Mouse (Mus musculus) ES-E14 (cell line): ENCODE results near the gene Gdi1. TPM values are rescaled to one million over a fixed set of nuclear protein-coding genes. Genes with fewer than 3 reads are reported as not detected.
"Not testable (repeated sequence)": the region's sequence is repeated elsewhere in the genome, so short reads cannot be mapped to it uniquely, and the experiment has no call there.

Experiments used
- DNase-seq: peaks from one replicate; pipeline ENCODE4 v3.0.0-alpha.2; 2013; ENCODE audit warnings: low read depth, low spot score
- H3K27ac ChIP-seq: 2 replicates; pipeline ENCODE4 v1.5.1; 2012; ENCODE audit warnings: low read depth, mild to moderate bottlenecking, low read length, moderate library complexity, mixed read lengths; ENCODE audit not compliant: poor library complexity, insufficient read depth, severe bottlenecking
- H3K36me3 ChIP-seq: 2 replicates; pipeline ENCODE4 v1.6.1; 2012; ENCODE audit warnings: mild to moderate bottlenecking, low read length, moderate library complexity, mixed read lengths; ENCODE audit not compliant: control insufficient read depth, poor library complexity, insufficient read depth, severe bottlenecking
- H3K4me1 ChIP-seq, 2 experiments: fragments of 150-350 bp in 1 of 2; sonication (generic) in 1 of 2; 2 replicates each; pipeline ENCODE4 v1.6.1; 2012; ENCODE audit warnings: low read length in 2 of 2, mild to moderate bottlenecking in 1 of 2, mixed read lengths in 1 of 2; ENCODE audit not compliant: control insufficient read depth in 2 of 2, insufficient read depth in 2 of 2, poor library complexity in 1 of 2
- H3K4me3 ChIP-seq, 2 experiments: fragments of 150-350 bp in 1 of 2; sonication (generic) in 1 of 2; 2 replicates each; pipeline ENCODE4 v1.5.1; 2012; ENCODE audit warnings: low read length in 2 of 2, low read depth in 1 of 2, mild to moderate bottlenecking in 1 of 2, mixed read lengths in 1 of 2; ENCODE audit not compliant: insufficient read depth in 1 of 2, poor library complexity in 1 of 2, severe bottlenecking in 1 of 2
- H3K9ac ChIP-seq: 2 replicates; pipeline ENCODE4 v1.6.1; 2012; ENCODE audit warnings: low read depth, mild to moderate bottlenecking, low read length, mixed read lengths; ENCODE audit not compliant: poor library complexity, insufficient read depth, severe bottlenecking
- H3K9me3 ChIP-seq: fragments of 150-350 bp; sonication (generic); 2 replicates; pipeline ENCODE4 v1.6.1; 2012; ENCODE audit warnings: low read depth, mild to moderate bottlenecking, low read length; ENCODE audit not compliant: control insufficient read depth, insufficient read depth
- CHD2 ChIP-seq: IDR thresholded peaks from 2 replicates; pipeline ENCODE4 v1.6.1; 2014; ENCODE audit warnings: mild to moderate bottlenecking, low read depth, low read length, inconsistent platforms
- HCFC1 ChIP-seq: IDR thresholded peaks from 2 replicates; pipeline ENCODE4 v1.6.1; 2012; ENCODE audit warnings: low read length, inconsistent platforms, borderline replicate concordance; ENCODE audit not compliant: insufficient read depth
- MAFK ChIP-seq: IDR thresholded peaks from 2 replicates; pipeline ENCODE4 v1.6.1; 2014; ENCODE audit warnings: mild to moderate bottlenecking, low read depth, low read length, inconsistent platforms; ENCODE audit not compliant: insufficient read depth
- ZC3H11A ChIP-seq: IDR thresholded peaks from 2 replicates; pipeline ENCODE4 v1.6.1; 2012; ENCODE audit warnings: low read depth, mild to moderate bottlenecking, inconsistent platforms, low read length, borderline replicate concordance
- ZNF384 ChIP-seq: IDR thresholded peaks from 2 replicates; pipeline ENCODE4 v1.6.1; 2012; ENCODE audit warnings: low read depth, low read length, inconsistent platforms
- in situ Hi-C, 2 experiments: fragments of 600-800 bp; cut with MboI; formaldehyde crosslinking; loops; one replicate each; pipeline ENCODE4 v1.15.1; 2025; ENCODE audit warnings: low sequenced_read_pairs in 2 of 2, inconsistent platforms in 1 of 2; ENCODE audit not compliant: unreplicated experiment in 2 of 2
- total RNA-seq: library from RNA; depleted of rRNA; stranded (reverse); fragments of 300-350 nt; gene quantifications from 2 replicates; pipeline ENCODE4 v1.2.3, GENCODE M21; 2012

The Gdi1 gene
- total RNA-seq, 1 experiment: 53.1 TPM

DNA sequence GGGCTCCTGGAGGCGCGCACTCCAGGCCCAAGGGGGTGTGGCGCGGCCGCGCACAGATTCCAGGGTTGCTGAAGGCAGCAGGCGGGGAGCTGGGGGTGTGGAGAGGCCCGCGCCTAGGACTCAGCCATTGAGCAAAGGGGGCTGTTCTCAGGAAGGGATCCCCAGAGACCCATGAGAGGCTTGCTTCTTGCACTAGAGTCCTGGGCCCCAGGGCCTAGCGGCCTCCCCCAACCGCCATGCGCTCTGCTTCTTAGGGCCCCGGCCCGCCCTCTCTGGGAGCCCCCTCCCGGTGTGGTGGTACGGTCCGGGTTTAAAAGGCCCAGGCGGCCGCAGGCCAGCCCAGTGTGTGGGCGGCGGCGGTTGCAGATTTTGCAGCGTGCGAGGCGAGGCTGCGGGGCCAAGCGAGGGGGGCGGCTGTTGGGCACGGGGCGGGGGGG, 23.9 kb downstream of the Gdi1 start, which contains the start of gene Plxna3:
Gene Plxna3, plus strand, starts transcription at position 342 of the 437 bp plus-strand sequence.
- DNase-seq: no peak
- H3K9ac ChIP-seq: peak within 1 kb of the TSS; percentile 75
- H3K36me3 ChIP-seq: no peaks in the 10 kb centered on the region
- no peak within 1 kb of the TSS for H3K27ac ChIP-seq
- H3K9me3 ChIP-seq: no peaks in the 10 kb centered on the region
- TF ChIP-seq ZNF384: no peak
- TF ChIP-seq ZC3H11A: no peak
- no peak for TF ChIP-seq CHD2
- TF ChIP-seq MAFK: no peak
- no peak for TF ChIP-seq HCFC1
- H3K4me3 ChIP-seq: peak within 1 kb of the TSS; percentile 61 to 70
- in situ Hi-C loops: no loop called here
- H3K4me1 ChIP-seq: no peaks in the 10 kb centered on the region

DNA sequence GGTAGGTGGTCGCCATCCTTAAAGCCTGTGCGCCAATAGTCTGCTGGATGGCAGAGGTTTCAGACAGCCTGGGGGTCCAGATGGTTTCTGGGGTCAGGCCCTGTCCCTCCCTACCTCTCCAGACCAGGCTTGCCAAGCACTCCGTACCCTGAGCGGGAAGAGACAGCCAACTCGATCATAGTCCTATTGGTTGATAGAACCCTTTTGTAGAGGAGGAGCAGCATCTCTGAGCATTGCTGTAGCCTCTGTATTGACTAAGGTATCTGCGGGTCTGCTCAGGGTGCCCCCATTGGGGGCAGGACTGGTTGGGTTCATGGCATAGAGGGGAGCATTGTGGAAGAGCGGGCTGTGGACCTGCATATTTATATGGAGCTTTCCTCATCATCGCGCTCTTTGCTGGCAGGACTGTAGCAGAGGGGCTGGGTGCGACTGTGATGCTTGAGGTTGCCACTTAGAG, 24.4 kb downstream of the Gdi1 start:
- Histone ChIP-seq H3K27ac (no peak overlapping the region), H3K36me3 (no peaks in the 10 kb centered on the region), H3K9me3 (no peaks in the 10 kb centered on the region), H3K4me3 (peak overlapping the region; percentile 61 to 70), H3K4me1 (no peaks in the 10 kb centered on the region), H3K9ac (peak overlapping the region; percentile 75)
- in situ Hi-C loops: no loop called here
- TF ChIP-seq MAFK: no peak
- no peak for TF ChIP-seq CHD2
- TF ChIP-seq ZNF384: no peak
- TF ChIP-seq HCFC1: no peak
- no peak for TF ChIP-seq ZC3H11A
- no peak for DNase-seq

DNA sequence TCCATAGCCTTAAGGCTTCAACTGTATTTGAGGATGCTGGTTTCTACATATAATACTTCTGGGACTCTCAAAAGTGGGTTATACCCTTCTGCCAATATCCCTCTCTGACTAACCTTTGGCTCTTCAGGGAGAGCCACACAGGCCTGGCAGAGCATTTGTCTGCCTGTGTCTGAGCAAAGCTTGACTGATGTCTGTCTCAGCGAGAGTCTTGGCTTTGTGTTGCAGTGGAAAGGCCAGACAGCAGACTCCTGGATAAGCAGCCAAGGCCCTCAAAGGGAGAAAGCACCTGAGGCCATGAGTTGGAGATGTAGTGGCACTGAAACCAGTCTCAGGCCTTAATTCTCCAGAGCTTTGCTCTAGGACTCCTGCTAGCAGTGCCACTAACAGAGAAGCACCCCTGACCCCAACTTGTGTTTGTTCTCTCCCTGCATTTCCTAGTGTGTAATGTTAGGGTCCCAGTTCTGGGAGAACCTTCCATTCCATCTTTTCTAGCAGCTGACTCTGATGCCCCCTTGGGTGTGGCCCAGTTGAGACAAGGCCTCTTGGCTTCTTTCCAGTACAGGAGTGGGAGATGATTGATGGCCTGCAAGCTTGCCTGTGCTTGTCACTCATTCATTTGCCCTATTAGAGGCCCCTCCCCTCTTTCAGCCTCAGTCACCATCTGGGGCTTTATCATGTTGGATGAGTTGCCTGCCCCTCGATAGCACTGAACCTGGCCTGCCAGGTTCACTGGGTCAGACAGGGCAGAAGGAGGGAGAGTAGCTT, 25.6 kb downstream of the Gdi1 start:
- Histone ChIP-seq H3K9me3 (no peaks in the 10 kb centered on the region), H3K27ac (no peak overlapping the region), H3K36me3 (no peaks in the 10 kb centered on the region), H3K4me3 (no peak overlapping the region), H3K9ac (no peak overlapping the region), H3K4me1 (no peaks in the 10 kb centered on the region)
- no peak for TF ChIP-seq HCFC1
- TF ChIP-seq ZNF384: no peak
- TF ChIP-seq ZC3H11A: no peak
- no peak for TF ChIP-seq MAFK
- no peak for TF ChIP-seq CHD2
- DNase-seq: no peak
- in situ Hi-C loops: no loop called here

- TF ChIP-seq ZNF384 (no peak), CHD2 (no peak), MAFK (no peak), ZC3H11A (no peak), HCFC1 (no peak)
- DNase-seq: no peak
- in situ Hi-C loops: no loop called here
- peak overlapping the region; percentile 5; the same call in 1 of the 2 replicates for H3K27ac ChIP-seq
- H3K36me3 ChIP-seq: no peaks in the 10 kb centered on the region
- H3K4me3 ChIP-seq: peak overlapping the region; percentile 82 to 85
- H3K9me3 ChIP-seq: no peaks in the 10 kb centered on the region
- peak overlapping the region; percentile 74 for H3K9ac ChIP-seq
- H3K4me1 ChIP-seq: no peaks in the 10 kb centered on the region
Observed at GRCm38 (mm10) chrX:74352645-74353466, 48.1 kb downstream of the Gdi1 start.

DNA sequence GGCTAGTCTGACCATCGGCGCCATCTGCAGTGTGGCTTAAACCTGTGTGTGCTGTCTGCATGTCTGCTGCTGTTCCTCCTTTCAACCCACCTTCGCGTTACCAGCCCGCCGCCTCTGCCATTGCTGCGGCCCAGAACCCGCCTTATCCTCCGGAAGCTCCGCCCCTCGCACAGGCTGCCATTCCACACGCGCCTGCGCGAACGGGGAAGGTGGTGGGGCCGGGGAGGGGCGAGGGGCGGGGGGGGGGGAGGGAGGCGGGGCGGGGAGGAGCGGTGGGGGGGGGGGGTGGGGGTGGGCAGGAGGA, 48.6 kb downstream of the Gdi1 start, which contains the start of gene Lage3:
Gene Lage3, minus strand, starts transcription at position 152 of the 304 bp plus-strand sequence.
- peak within 1 kb of the TSS; percentile 74 for H3K9ac ChIP-seq
- H3K4me3 ChIP-seq: peak within 1 kb of the TSS; percentile 82 to 85
- H3K27ac ChIP-seq: peak within 1 kb of the TSS; percentile 5; the same call in 1 of the 2 replicates

DNA sequence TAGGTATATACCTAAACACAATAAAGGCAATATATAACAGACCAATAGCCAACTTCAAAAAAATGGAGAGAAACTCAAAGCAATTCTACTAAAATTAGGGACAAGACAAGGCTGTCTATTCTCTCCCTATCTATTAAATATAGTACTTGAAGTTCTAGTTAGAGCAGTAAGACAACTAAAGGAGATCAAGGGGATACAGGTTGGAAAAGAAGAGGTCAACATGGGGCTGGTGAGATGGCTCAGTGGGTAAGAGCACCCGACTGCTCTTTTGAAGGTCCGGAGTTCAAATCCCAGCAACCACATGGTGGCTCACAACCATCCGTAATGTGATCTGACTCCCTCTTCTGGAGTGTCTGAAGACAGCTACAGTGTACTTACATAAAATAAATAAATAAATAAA, 52.3 kb downstream of the Gdi1 start:
- in situ Hi-C loops, DNase-seq: not testable (repeated sequence)

More for the DNA sequence above, 48.6 kb downstream of the Gdi1 start, which contains the start of gene Lage3:
- TF ChIP-seq CHD2 (no peak), ZC3H11A (no peak), ZNF384 (no peak), HCFC1 (no peak), MAFK (no peak)
- Histone ChIP-seq H3K9me3 (no peaks in the 10 kb centered on the region), H3K36me3 (no peaks in the 10 kb centered on the region), H3K4me1 (no peaks in the 10 kb centered on the region)
- DNase-seq: peak; percentile 30
- in situ Hi-C loops: no loop called here

More for the DNA sequence above, 52.3 kb downstream of the Gdi1 start:
- not testable (repeated sequence) for H3K27ac ChIP-seq, H3K4me3 ChIP-seq, H3K9me3 ChIP-seq, H3K9ac ChIP-seq, H3K36me3 ChIP-seq, H3K4me1 ChIP-seq
